Mouse (Mus musculus): ENCODE data around the gene Arpc3. TPM values are rescaled to one million over a fixed set of nuclear protein-coding genes. Genes with fewer than 3 reads are reported as not detected.

The Arpc3 gene
- polyA plus RNA-seq, 1 experiment from 2014 or later, result 111 TPM

- Histone ChIP-seq H3K9me3 (no peaks in the 10 kb centered on the region), H3K4me2 (peak overlapping the region; percentile 95), H3K27ac (peak overlapping the region; percentile 93), H3K27me3 (no peaks in the 10 kb centered on the region), H3K36me3 (replicated peaks) (no peaks in the 10 kb centered on the region; the same call in 1 of the 2 replicates), H3K4me1 (peaks cover 19% of the 10 kb centered on the region), H3K4me3 (replicated peaks) (peak overlapping the region; percentile 99), H3K9ac (peak overlapping the region; percentile 88)
- WGBS, result under 1% methylated on average over 73 of the region's 73 CpGs
- peak; percentile 93 for ATAC-seq (ENCODE audit: low FRiP score)
Measured at GRCm38 (mm10) chr5:122422071-122422964, 30.6 kb downstream of the Arpc3 start.

GRCm38 (mm10) chr5:122423083-122423482 lies 31.4 kb downstream of the Arpc3 start:
- WGBS, result 40% methylated on average over 15 of the region's 15 CpGs
- 0 out of 2 replicates have a peak overlapping the region, but pooled peaks have one; percentile 93 for H3K27ac ChIP-seq
- ATAC-seq (ENCODE audit: low FRiP score), result no peak
- peak overlapping the region; percentile 95 for H3K4me2 ChIP-seq
- no peaks in the 10 kb centered on the region for H3K27me3 ChIP-seq
- peaks cover 19% of the 10 kb centered on the region for H3K4me1 ChIP-seq
- peak overlapping the region; percentile 99 for H3K4me3 ChIP-seq (replicated peaks)
- peaks cover 4% of the 10 kb centered on the region for H3K36me3 ChIP-seq (replicated peaks)
- H3K9ac ChIP-seq, result peak overlapping the region; percentile 88
- no peaks in the 10 kb centered on the region for H3K9me3 ChIP-seq

DNA sequence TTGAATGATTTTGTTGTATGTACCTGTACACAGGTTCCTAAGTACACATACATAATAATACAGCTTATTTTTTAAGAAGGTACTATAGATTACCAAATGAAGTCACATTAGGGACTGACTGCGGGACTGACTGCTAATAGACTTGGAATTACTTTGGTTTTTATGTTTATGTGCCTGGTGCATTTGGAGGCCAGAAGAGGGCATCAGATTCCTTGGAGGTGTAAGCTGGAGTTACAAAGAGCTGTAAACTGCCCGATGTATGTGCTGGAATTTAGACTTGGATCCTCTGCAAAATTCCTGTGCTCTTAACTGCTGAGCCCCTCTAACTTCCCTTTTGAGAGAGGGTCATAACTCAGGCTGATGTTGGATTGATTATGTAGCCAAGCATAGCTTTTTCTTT lies 33.9 kb downstream of the Arpc3 start:
- H3K4me3 ChIP-seq (replicated peaks), result no peak overlapping the region
- no peak overlapping the region for H3K9ac ChIP-seq
- no peaks in the 10 kb centered on the region for H3K27me3 ChIP-seq
- WGBS, result 98% methylated on average over 2 of the region's 2 CpGs
- H3K4me2 ChIP-seq, result no peak overlapping the region
- H3K9me3 ChIP-seq, result no peaks in the 10 kb centered on the region
- H3K36me3 ChIP-seq (replicated peaks), result peaks cover 29% of the 10 kb centered on the region
- no peak for ATAC-seq (ENCODE audit: low FRiP score)
- H3K27ac ChIP-seq, result no peak overlapping the region
- peaks cover 19% of the 10 kb centered on the region for H3K4me1 ChIP-seq

- no peak for ATAC-seq (ENCODE audit: low FRiP score)
- Histone ChIP-seq H3K9ac (no peak overlapping the region), H3K4me2 (no peak overlapping the region), H3K4me1 (no peaks in the 10 kb centered on the region), H3K27ac (no peak overlapping the region), H3K4me3 (replicated peaks) (no peak overlapping the region), H3K36me3 (replicated peaks) (peaks cover 73% of the 10 kb centered on the region), H3K9me3 (no peaks in the 10 kb centered on the region), H3K27me3 (no peaks in the 10 kb centered on the region)
- 96% methylated on average over 4 of the region's 4 CpGs for WGBS
Measured at GRCm38 (mm10) chr5:122430036-122430775, 38.5 kb downstream of the Arpc3 start.

DNA sequence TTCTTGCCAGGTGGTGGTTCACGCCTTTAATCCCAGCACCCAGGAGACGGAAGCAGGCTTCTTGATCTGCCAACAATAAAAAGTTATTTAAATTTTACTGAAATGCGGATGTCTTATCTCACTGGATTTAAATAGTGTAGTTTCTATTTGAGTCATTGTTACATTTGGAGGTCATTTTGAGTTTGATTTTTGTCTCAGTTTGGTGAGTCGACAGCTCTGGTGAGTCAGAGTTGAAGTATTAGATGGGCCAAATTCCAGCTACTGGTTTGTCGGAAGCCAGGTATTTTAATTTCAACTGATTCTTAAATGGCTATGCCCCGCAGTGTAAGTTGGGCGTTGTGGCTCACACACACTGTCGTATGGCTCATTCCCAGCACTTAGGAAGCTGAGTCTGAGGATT lies 39.5 kb downstream of the Arpc3 start:
- Histone ChIP-seq H3K4me1 (no peaks in the 10 kb centered on the region), H3K4me2 (no peak overlapping the region), H3K36me3 (replicated peaks) (peaks cover 82% of the 10 kb centered on the region), H3K27me3 (no peaks in the 10 kb centered on the region), H3K9me3 (no peaks in the 10 kb centered on the region), H3K9ac (no peak overlapping the region), H3K4me3 (replicated peaks) (no peak overlapping the region), H3K27ac (no peak overlapping the region)
- 97% methylated on average over 8 of the region's 8 CpGs for WGBS
- no peak for ATAC-seq (ENCODE audit: low FRiP score)

DNA sequence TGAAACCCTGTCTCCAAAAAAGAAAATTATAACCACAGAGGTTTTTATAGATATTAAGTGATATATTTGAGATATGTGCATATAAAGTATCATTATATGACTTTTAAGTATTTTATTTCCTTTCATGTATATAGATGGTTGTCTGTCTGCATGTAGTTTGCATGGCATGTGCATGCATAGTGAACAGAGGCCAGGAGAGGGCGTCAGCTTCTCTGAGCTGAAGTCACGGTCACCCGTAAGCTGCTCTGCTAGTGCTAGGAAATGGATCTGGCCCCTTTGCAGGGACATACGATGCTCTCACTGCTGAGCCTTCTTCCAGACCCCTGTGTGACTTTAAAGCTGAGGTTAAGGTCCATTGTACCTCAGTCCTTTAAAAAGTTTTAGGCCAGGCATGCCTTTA lies 42.9 kb downstream of the Arpc3 start:
- peaks cover 96% of the 10 kb centered on the region for H3K36me3 ChIP-seq (replicated peaks)
- WGBS, result 81% methylated on average over 4 of the region's 4 CpGs

DNA sequence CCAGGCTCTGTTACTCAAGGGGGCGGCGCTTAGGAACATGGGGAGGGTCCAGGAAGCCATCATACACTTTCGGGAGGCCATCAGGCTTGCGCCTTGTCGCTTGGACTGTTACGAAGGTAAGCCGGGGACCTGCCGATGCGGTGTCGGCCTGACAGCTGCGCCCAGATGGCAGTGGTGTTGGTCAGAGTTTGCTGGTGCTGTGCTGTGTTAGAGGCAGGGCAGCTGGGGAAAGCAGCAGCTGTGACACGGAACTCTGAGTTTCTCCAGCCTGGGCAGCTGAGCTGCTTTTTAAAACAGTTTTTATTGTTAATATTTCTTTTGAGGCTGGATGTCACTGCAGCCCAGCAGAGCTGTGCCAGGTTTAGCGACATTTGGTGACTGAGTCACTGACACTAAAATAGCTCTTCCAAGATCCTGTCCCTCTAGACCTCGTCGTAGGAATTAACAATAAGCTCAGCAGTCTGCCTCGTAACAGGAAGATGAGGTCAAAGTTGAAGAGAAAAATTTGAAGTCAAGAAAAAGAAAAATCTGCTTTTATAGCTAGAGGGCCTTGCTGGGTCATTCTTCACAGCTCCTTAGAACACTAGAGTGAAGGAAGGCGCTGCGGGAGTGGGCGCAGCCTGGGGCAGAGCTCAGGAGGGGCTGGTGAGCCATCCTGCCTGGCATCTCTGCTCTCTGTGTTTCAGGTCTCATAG lies 47.9 kb downstream of the Arpc3 start:
- H3K9me3 ChIP-seq, result no peaks in the 10 kb centered on the region
- ATAC-seq (ENCODE audit: low FRiP score), result no peak
- H3K4me3 ChIP-seq (replicated peaks), result no peak overlapping the region
- no peak overlapping the region for H3K9ac ChIP-seq
- no peak overlapping the region for H3K4me2 ChIP-seq
- no peak overlapping the region for H3K27ac ChIP-seq
- H3K4me1 ChIP-seq, result no peaks in the 10 kb centered on the region
- no peaks in the 10 kb centered on the region for H3K27me3 ChIP-seq
- H3K36me3 ChIP-seq (replicated peaks), result peaks cover 98% of the 10 kb centered on the region
- 94% methylated on average over 19 of the region's 19 CpGs for WGBS

More for the DNA sequence above, 42.9 kb downstream of the Arpc3 start:
- H3K27ac ChIP-seq, result no peak overlapping the region
- no peaks in the 10 kb centered on the region for H3K9me3 ChIP-seq
- no peaks in the 10 kb centered on the region for H3K4me1 ChIP-seq
- H3K9ac ChIP-seq, result no peak overlapping the region
- no peak overlapping the region for H3K4me3 ChIP-seq (replicated peaks)
- no peak for ATAC-seq (ENCODE audit: low FRiP score)
- no peak overlapping the region for H3K4me2 ChIP-seq
- H3K27me3 ChIP-seq, result no peaks in the 10 kb centered on the region

DNA sequence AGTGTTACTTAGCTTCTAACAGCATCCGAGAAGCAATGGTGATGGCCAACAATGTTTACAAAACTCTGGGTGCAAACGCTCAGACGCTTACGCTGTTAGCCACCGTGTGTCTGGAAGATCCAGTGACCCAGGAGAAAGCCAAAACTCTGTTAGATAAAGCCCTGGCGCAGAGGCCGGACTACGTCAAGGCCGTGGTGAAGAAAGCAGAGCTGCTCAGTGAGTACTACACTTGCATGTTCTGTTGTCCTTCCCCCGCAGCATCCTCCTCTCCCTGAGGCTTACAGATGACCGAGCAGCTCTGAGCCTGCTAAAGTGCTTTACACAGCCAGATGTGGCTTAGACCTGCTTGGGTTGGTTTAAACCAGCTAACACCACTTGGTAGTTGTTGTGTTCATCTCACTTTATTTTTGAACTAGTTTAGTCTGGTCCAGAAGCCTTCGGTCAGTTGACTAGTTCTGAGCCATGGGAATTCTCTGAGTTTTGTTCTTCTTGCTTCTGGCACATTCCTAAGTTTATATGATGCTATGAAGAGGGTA lies 48.5 kb downstream of the Arpc3 start:
- Histone ChIP-seq H3K4me3 (replicated peaks) (no peak overlapping the region), H3K9me3 (no peaks in the 10 kb centered on the region), H3K4me2 (no peak overlapping the region), H3K4me1 (no peaks in the 10 kb centered on the region), H3K36me3 (replicated peaks) (peaks cover 99% of the 10 kb centered on the region), H3K27me3 (no peaks in the 10 kb centered on the region), H3K9ac (no peak overlapping the region), H3K27ac (no peak overlapping the region)
- ATAC-seq (ENCODE audit: low FRiP score), result no peak
- 95% methylated on average over 12 of the region's 12 CpGs for WGBS

- no peak for ATAC-seq (ENCODE audit: low FRiP score)
- Histone ChIP-seq H3K4me3 (replicated peaks) (no peak overlapping the region), H3K27me3 (no peaks in the 10 kb centered on the region), H3K27ac (no peak overlapping the region), H3K9ac (no peak overlapping the region), H3K36me3 (replicated peaks) (peaks cover 79% of the 10 kb centered on the region), H3K4me2 (no peak overlapping the region), H3K9me3 (no peaks in the 10 kb centered on the region), H3K4me1 (no peaks in the 10 kb centered on the region)
- 95% methylated on average over 10 of the region's 10 CpGs for WGBS
Measured at GRCm38 (mm10) chr5:122444492-122444891, 52.8 kb downstream of the Arpc3 start.

DNA sequence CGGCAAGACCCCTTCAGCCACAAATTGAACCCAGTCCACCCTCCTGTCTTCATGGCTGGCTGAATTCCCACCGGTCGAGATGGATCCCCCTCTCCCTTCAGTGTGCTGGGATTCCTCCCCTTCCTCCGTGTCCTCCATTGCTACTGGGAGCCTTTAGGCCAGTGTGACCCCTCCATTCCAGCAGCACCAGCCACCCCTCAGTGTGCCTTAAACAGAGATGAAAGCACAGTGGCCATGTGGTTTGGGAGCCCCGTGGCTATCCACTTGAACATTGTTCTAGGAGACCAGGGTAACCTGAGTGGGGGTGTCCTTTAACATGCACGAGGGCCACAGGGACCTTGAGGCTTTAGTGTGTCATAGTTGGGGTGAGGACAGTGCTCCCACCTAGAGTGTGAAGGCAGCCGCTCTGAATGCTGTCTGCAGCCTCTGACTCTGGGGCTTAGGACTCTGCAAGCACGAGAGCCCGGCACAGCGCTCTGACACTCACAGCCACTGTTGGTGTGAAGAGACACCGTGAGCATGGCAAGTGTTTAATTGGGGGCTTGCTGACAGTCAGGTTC lies 53.5 kb downstream of the Arpc3 start:
- no peaks in the 10 kb centered on the region for H3K27me3 ChIP-seq
- WGBS, result 91% methylated on average over 11 of the region's 11 CpGs
- no peak for ATAC-seq (ENCODE audit: low FRiP score)
- H3K9ac ChIP-seq, result no peak overlapping the region
- no peaks in the 10 kb centered on the region for H3K9me3 ChIP-seq
- no peaks in the 10 kb centered on the region for H3K4me1 ChIP-seq
- H3K4me2 ChIP-seq, result no peak overlapping the region
- H3K4me3 ChIP-seq (replicated peaks), result no peak overlapping the region
- H3K27ac ChIP-seq, result no peak overlapping the region
- peaks cover 73% of the 10 kb centered on the region for H3K36me3 ChIP-seq (replicated peaks)

DNA sequence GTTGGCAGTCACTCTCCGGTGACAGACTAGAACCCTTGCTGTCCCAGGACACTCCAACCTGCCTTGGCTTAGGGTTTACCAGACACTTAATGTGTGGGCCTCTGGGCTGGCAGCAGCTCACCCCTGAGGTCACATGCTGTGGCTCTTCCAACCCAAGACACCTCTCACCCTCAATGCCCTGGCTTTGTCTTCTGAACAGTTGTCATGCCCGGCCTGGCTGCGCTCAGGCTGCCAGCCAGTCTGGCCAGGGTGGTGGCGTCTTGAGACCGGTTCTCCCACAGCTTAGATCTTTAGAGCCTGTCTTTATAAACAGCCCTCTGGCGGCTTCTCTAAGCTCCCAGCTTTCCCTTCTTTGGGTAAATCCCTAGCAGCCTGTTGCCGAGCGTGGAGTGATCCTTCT lies 56.2 kb downstream of the Arpc3 start:
- 87% methylated on average over 8 of the region's 8 CpGs for WGBS

DNA sequence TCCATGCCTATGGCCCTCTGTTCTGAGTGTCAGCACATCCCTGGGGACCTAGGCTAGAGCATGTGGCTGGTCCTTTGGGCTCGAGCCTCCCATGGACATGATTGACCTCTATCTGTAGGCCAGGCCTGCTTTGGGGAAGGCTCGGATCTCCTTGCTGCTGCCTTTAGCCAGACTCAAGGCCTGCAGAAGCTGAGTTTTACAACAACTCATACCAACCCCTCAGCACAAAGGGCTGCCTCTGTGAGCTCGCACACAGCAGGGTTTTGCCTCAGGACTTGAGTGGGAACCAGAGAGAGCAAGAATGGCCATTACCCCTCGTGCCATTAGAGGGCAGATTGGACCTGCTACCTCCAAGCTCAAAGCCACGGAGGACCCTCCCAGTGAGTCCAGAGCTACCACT lies 57.2 kb downstream of the Arpc3 start:
- peaks cover 59% of the 10 kb centered on the region for H3K36me3 ChIP-seq (replicated peaks)
- ATAC-seq (ENCODE audit: low FRiP score), result no peak

More for the DNA sequence above, 56.2 kb downstream of the Arpc3 start:
- Histone ChIP-seq H3K9me3 (no peaks in the 10 kb centered on the region), H3K27ac (no peak overlapping the region), H3K4me3 (replicated peaks) (no peak overlapping the region), H3K4me2 (no peak overlapping the region), H3K4me1 (no peaks in the 10 kb centered on the region), H3K36me3 (replicated peaks) (peaks cover 59% of the 10 kb centered on the region), H3K27me3 (no peaks in the 10 kb centered on the region), H3K9ac (no peak overlapping the region)
- no peak for ATAC-seq (ENCODE audit: low FRiP score)

More for the DNA sequence above, 57.2 kb downstream of the Arpc3 start:
- Histone ChIP-seq H3K4me3 (replicated peaks) (no peak overlapping the region), H3K4me2 (no peak overlapping the region), H3K27ac (no peak overlapping the region), H3K27me3 (no peaks in the 10 kb centered on the region), H3K4me1 (no peaks in the 10 kb centered on the region), H3K9me3 (no peaks in the 10 kb centered on the region), H3K9ac (no peak overlapping the region)
- WGBS, result 85% methylated on average over 5 of the region's 5 CpGs

Measured in forebrain, embryonic 12.5 days (tissue).